Mouse (Mus musculus): ENCODE measurements around the gene Slc26a6.

Slc26a6 gene

GRCm38 (mm10) chr9:108847374-108847773 lies 5.7 kb upstream of the Slc26a6 start:
- DNase-seq = peak in 1 of 2 experiments; percentile 35

GRCm38 (mm10) chr9:108848419-108848818 lies 4.7 kb upstream of the Slc26a6 start:
- DNase-seq = no peak

GRCm38 (mm10) chr9:108853635-108854240 lies 655 bp downstream of the Slc26a6 start:
- DNase-seq = peak; percentile 88 to 94

GRCm38 (mm10) chr9:108854241-108854696 lies 1.2 kb downstream of the Slc26a6 start:
- DNase-seq = peak; percentile 87 to 92

GRCm38 (mm10) chr9:108855335-108855734 lies 2.3 kb downstream of the Slc26a6 start:
- DNase-seq = peak in 1 of 2 experiments; percentile 26

- no peak for DNase-seq
Measured at GRCm38 (mm10) chr9:108858792-108859527, 5.9 kb downstream of the Slc26a6 start.

GRCm38 (mm10) chr9:108912308-108912707 lies 59.2 kb downstream of the Slc26a6 start:
- peak in 1 of 2 experiments; percentile 43 for DNase-seq

GRCm38 (mm10) chr9:108913161-108913560 lies 60.1 kb downstream of the Slc26a6 start:
- no peak for DNase-seq

GRCm38 (mm10) chr9:108913621-108914020 lies 60.5 kb downstream of the Slc26a6 start:
- DNase-seq = no peak

GRCm38 (mm10) chr9:108914491-108914890 lies 61.4 kb downstream of the Slc26a6 start, which contains the start of gene Tmem89:
Gene Tmem89 (plus strand): TSS chr9:108914619.
- no peak for DNase-seq

- no peak for DNase-seq
Measured at GRCm38 (mm10) chr9:108925897-108926296, 72.8 kb downstream of the Slc26a6 start.

GRCm38 (mm10) chr9:108928424-108928823 lies 75.3 kb downstream of the Slc26a6 start:
- no peak for DNase-seq

GRCm38 (mm10) chr9:108935991-108936390 lies 82.9 kb downstream of the Slc26a6 start:
- DNase-seq = no peak

GRCm38 (mm10) chr9:108936418-108937364 lies 83.6 kb downstream of the Slc26a6 start, which contains the start of gene Uqcrc1:
Gene Uqcrc1 (plus strand): TSS chr9:108936633.
- DNase-seq = peak; percentile 98 to 99

- DNase-seq = no peak
Measured at GRCm38 (mm10) chr9:108945111-108945510, 92.0 kb downstream of the Slc26a6 start.

- DNase-seq = no peak
Measured at GRCm38 (mm10) chr9:108945608-108946007, 92.5 kb downstream of the Slc26a6 start.

- DNase-seq = peak; percentile 65 to 78
Measured at GRCm38 (mm10) chr9:108949231-108949966, 96.3 kb downstream of the Slc26a6 start.

GRCm38 (mm10) chr9:108949967-108950728 lies 97.1 kb downstream of the Slc26a6 start:
- DNase-seq = no peak

GRCm38 (mm10) chr9:108953081-108953636 lies 100.1 kb downstream of the Slc26a6 start, which contains the start of gene Col7a1:
Gene Col7a1 (plus strand): TSS chr9:108953586.
- peak; percentile 34 to 45 for DNase-seq

GRCm38 (mm10) chr9:108955241-108955640 lies 102.2 kb downstream of the Slc26a6 start:
- DNase-seq = peak; percentile 33 to 38

- DNase-seq = no peak
Measured at GRCm38 (mm10) chr9:108955846-108956245, 102.8 kb downstream of the Slc26a6 start.
